Mouse (Mus musculus): ENCODE measurements around the gene Tor2a.

The Tor2a gene

GRCm38 (mm10) chr2:32729547-32729946 is 27.5 kb upstream of the Tor2a start:
- DNase-seq (ENCODE audit: low spot score in 2 of 2): no peak

GRCm38 (mm10) chr2:32730854-32731253 is 26.2 kb upstream of the Tor2a start:
- no peak for DNase-seq (ENCODE audit: low spot score in 2 of 2)

GRCm38 (mm10) chr2:32731911-32732310 is 25.1 kb upstream of the Tor2a start:
- no peak for DNase-seq (ENCODE audit: low spot score in 2 of 2)

GRCm38 (mm10) chr2:32732695-32733094 is 24.3 kb upstream of the Tor2a start:
- DNase-seq (ENCODE audit: low spot score in 2 of 2): no peak

GRCm38 (mm10) chr2:32734480-32734879 is 22.6 kb upstream of the Tor2a start:
- DNase-seq (ENCODE audit: low spot score in 2 of 2): no peak

GRCm38 (mm10) chr2:32734933-32735332 is 22.1 kb upstream of the Tor2a start:
- no peak for DNase-seq (ENCODE audit: low spot score in 2 of 2)

GRCm38 (mm10) chr2:32736306-32736829 is 20.7 kb upstream of the Tor2a start:
- DNase-seq (ENCODE audit: low spot score in 2 of 2): no peak

- DNase-seq (ENCODE audit: low spot score in 2 of 2): no peak
Measured at GRCm38 (mm10) chr2:32737008-32737407, 20.0 kb upstream of the Tor2a start.

GRCm38 (mm10) chr2:32739311-32739710 is 17.7 kb upstream of the Tor2a start:
- no peak for DNase-seq (ENCODE audit: low spot score in 2 of 2)

GRCm38 (mm10) chr2:32740916-32741272 is 16.1 kb upstream of the Tor2a start, which contains the start of gene 6330409D20Rik:
6330409D20Rik (minus strand) TSS chr2:32741016.
- DNase-seq (ENCODE audit: low spot score in 2 of 2): no peak

GRCm38 (mm10) chr2:32741273-32742172 is 15.5 kb upstream of the Tor2a start:
- no peak for DNase-seq (ENCODE audit: low spot score in 2 of 2)

- no peak for DNase-seq (ENCODE audit: low spot score in 2 of 2)
Measured at GRCm38 (mm10) chr2:32742173-32742531, 14.9 kb upstream of the Tor2a start.

- no peak for DNase-seq (ENCODE audit: low spot score in 2 of 2)
Measured at GRCm38 (mm10) chr2:32744272-32744982, 12.6 kb upstream of the Tor2a start.

- DNase-seq (ENCODE audit: low spot score in 2 of 2): no peak
Measured at GRCm38 (mm10) chr2:32749082-32749481, 8.0 kb upstream of the Tor2a start.

GRCm38 (mm10) chr2:32750199-32750598 is 6.8 kb upstream of the Tor2a start:
- DNase-seq (ENCODE audit: low spot score in 2 of 2): no peak

GRCm38 (mm10) chr2:32750887-32751664 is 6.0 kb upstream of the Tor2a start:
- no peak for DNase-seq (ENCODE audit: low spot score in 2 of 2)

- no peak for DNase-seq (ENCODE audit: low spot score in 2 of 2)
Measured at GRCm38 (mm10) chr2:32751665-32752033, 5.4 kb upstream of the Tor2a start.

- DNase-seq (ENCODE audit: low spot score in 2 of 2): no peak
Measured at GRCm38 (mm10) chr2:32752181-32752580, 4.9 kb upstream of the Tor2a start.

- DNase-seq (ENCODE audit: low spot score in 2 of 2): no peak
Measured at GRCm38 (mm10) chr2:32756674-32757055, 369 bp upstream of the Tor2a start.

GRCm38 (mm10) chr2:32758503-32758902 is 1.5 kb downstream of the Tor2a start:
- no peak for DNase-seq (ENCODE audit: low spot score in 2 of 2)

- DNase-seq (ENCODE audit: low spot score in 2 of 2): no peak
Measured at GRCm38 (mm10) chr2:32759001-32759400, 2.0 kb downstream of the Tor2a start.

- DNase-seq (ENCODE audit: low spot score in 2 of 2): no peak
Measured at GRCm38 (mm10) chr2:32761361-32761760, 4.3 kb downstream of the Tor2a start.
